ENCODE assay signal across 8 mouse cellular contexts in genomic region chr3:148988996-148989817, GRCm38 (mm10). TPM values are rescaled to one million over a fixed set of nuclear protein-coding genes. Genes with fewer than 3 reads are reported as not detected.
DNase-seq lines count a peak whose midpoint lies in the region; ATAC-seq lines count a peak whose summit lies in the region.

No protein-coding gene starts in this region.

- intact Hi-C loops in left cerebral cortex, postnatal 14 days (cut with DNase I): loop anchor here (5.0 kb wide), 2 partner anchors 122 to 453 kb away; no protein-coding TSS in a partner anchor

- peak overlapping the region; percentile 76 for H3K4me2 ChIP-seq in intestine, embryonic 14.5 days (ENCODE audit: low read length)

- WGBS in intestine, embryonic 14.5 days: under 1% methylated on average over 75 of the region's 75 CpGs

- H3K9me3 ChIP-seq in intestine, embryonic 14.5 days (ENCODE audit: control insufficient read depth, low read length): no peaks in the 10 kb centered on the region

- no peaks in the 10 kb centered on the region for H3K27me3 ChIP-seq in intestine, embryonic 14.5 days (replicated peaks; ENCODE audit: control insufficient read depth, insufficient read depth, low read length)

- peak overlapping the region; percentile 97 for H3K9ac ChIP-seq in intestine, embryonic 14.5 days (ENCODE audit: low read length)

- peak; percentile 70 to 81 for DNase-seq in adrenal gland, adult 18-20 months (ENCODE audit: low spot score in 2 of 2)
- DNase-seq in embryo, embryonic 11 days: peak; percentile 92
- DNase-seq in gastrocnemius, postnatal 25 days: peak; percentile 90
- DNase-seq in intestine, embryonic 14.5 days (ENCODE audit: low spot score): peak; percentile 92
- peak; percentile 78 to 84 for DNase-seq in left cerebral cortex, postnatal 14 days (ENCODE audit: low spot score in 2 of 2)
- peak; percentile 82 for DNase-seq in right cerebral cortex, postnatal 25 days
- DNase-seq in yolk sac, embryonic 10.5 days (ENCODE audit: low spot score): peak; percentile 95

- peak overlapping the region; percentile 79 for H3K4me3 ChIP-seq in intestine, embryonic 14.5 days (ENCODE audit: low read depth, low read length)

- peak; percentile 85 for ATAC-seq in intestine, embryonic 14.5 days (replicated peaks; ENCODE audit: low FRiP score, low TSS enrichment, low read depth)
- ATAC-seq in megakaryocyte progenitor cell, adult 5-6 weeks (replicated peaks; ENCODE audit: poor library complexity): peak; percentile 72

- peak overlapping the region; percentile 99 for H3K27ac ChIP-seq in intestine, embryonic 14.5 days (ENCODE audit: low read depth)

- no peaks in the 10 kb centered on the region for H3K36me3 ChIP-seq in intestine, embryonic 14.5 days (ENCODE audit: control insufficient read depth, insufficient read depth, low read length)

- peaks cover 19% of the 10 kb centered on the region for H3K4me1 ChIP-seq in intestine, embryonic 14.5 days (replicated peaks; ENCODE audit: control insufficient read depth, insufficient read depth, low read length)

RNA-seq across cellular contexts. Expression of gene Adgrl2, which starts 1.1 kb away (rescaled TPM):
- total RNA-seq in adrenal gland, adult 18-20 months (2021): 10 to 100 TPM; 43.4 to 55.1 TPM
- total RNA-seq in gastrocnemius, postnatal 25 days (2021): 10 to 100 TPM; 13.2 to 13.3 TPM
- polyA plus RNA-seq in intestine, embryonic 14.5 days (2014; fragmentation: Nextera tagmentation; extraction: Ambion mirVana): 63.6 and 64.6 TPM in 2 replicates
- 100 to 1,000 TPM; 142 to 151 TPM for total RNA-seq in left cerebral cortex, postnatal 14 days (2021)
- total RNA-seq in megakaryocyte progenitor cell, adult 5-6 weeks (2015): 9.0 and 15.0 TPM in 2 replicates
- 4.2 and 7.1 TPM in 2 replicates for total RNA-seq in megakaryocyte progenitor cell, adult 5-6 weeks (2017)

Comparison
In these comparisons a context has a peak if more than half of its experiments do, and no peak if none do; other contexts are left out.
1. Peak in every context shown above with its lines: DNase-seq, ATAC-seq, H3K4me3 ChIP-seq and H3K27ac ChIP-seq.